Mouse (Mus musculus) heart, embryonic 13.5 days (tissue): Measurements from ENCODE around the gene Pcp4l1. TPM values are rescaled to one million over a fixed set of nuclear protein-coding genes. Genes with fewer than 3 reads are reported as not detected.
A peak's percentile ranks its signal among the peaks of the same experiment; 100 is the strongest.

Experiments
- ATAC-seq: fragments of 200-750 bp; cut with Nextera tagmentation; 2 replicates; pipeline ENCODE4 v1.8.0; 2017; ENCODE audit warnings: moderate TSS enrichment; ENCODE audit not compliant: insufficient number of reproducible peaks, low FRiP score, low TSS enrichment; ENCODE audit errors: extremely low read depth
- H3K27ac ChIP-seq: fragments of 300-500 bp; sonication (generic); replicated peaks from 2 replicates; pipeline ENCODE4 v1.5.1; 2015; ENCODE audit warnings: moderate library complexity, mild to moderate bottlenecking, inconsistent platforms
- H3K27me3 ChIP-seq: fragments of 300-500 bp; sonication (generic); replicated peaks from 2 replicates; pipeline ENCODE4 v1.6.1; 2015; ENCODE audit warnings: mild to moderate bottlenecking, inconsistent platforms
- H3K36me3 ChIP-seq: fragments of 300-500 bp; sonication (generic); 2 replicates; pipeline ENCODE4 v1.6.1; 2015; ENCODE audit warnings: mild to moderate bottlenecking, inconsistent platforms
- H3K4me1 ChIP-seq: fragments of 300-500 bp; sonication (generic); 2 replicates; pipeline ENCODE4 v1.6.1; 2015; ENCODE audit warnings: inconsistent platforms
- H3K4me2 ChIP-seq: fragments of 300-500 bp; sonication (generic); 2 replicates; pipeline ENCODE4 v1.6.1; 2015; ENCODE audit warnings: inconsistent platforms, mild to moderate bottlenecking, moderate library complexity
- H3K4me3 ChIP-seq: fragments of 300-500 bp; sonication (generic); 2 replicates; pipeline ENCODE4 v1.5.1; 2015; ENCODE audit warnings: moderate library complexity, mild to moderate bottlenecking, inconsistent platforms
- H3K9ac ChIP-seq: fragments of 300-500 bp; sonication (generic); 2 replicates; pipeline ENCODE4 v1.6.1; 2015; ENCODE audit warnings: inconsistent platforms, mild to moderate bottlenecking, moderate library complexity
- H3K9me3 ChIP-seq: fragments of 300-500 bp; sonication (generic); 2 replicates; pipeline ENCODE4 v1.6.1; 2016; ENCODE audit warnings: inconsistent platforms
- WGBS: fragments of 180-500 bp; shearing (Covaris S2); methylation state at CpG from one replicate; pipeline ENCODE4 v1.1.7; 2015; ENCODE audit warnings: mixed read lengths; 5-methylcytosine and 5-hydroxymethylcytosine counted together
- polyA plus RNA-seq: library from polyadenylated mRNA; unstranded; fragments of >200 nt; fragmentation: Nextera tagmentation; extraction: Ambion mirVana; gene quantifications from 2 replicates; pipeline ENCODE4 v1.2.1, GENCODE M21; 2015

The Pcp4l1 gene
- polyA plus RNA-seq, 1 experiment from 2014 or later, result 38.3 TPM

DNA sequence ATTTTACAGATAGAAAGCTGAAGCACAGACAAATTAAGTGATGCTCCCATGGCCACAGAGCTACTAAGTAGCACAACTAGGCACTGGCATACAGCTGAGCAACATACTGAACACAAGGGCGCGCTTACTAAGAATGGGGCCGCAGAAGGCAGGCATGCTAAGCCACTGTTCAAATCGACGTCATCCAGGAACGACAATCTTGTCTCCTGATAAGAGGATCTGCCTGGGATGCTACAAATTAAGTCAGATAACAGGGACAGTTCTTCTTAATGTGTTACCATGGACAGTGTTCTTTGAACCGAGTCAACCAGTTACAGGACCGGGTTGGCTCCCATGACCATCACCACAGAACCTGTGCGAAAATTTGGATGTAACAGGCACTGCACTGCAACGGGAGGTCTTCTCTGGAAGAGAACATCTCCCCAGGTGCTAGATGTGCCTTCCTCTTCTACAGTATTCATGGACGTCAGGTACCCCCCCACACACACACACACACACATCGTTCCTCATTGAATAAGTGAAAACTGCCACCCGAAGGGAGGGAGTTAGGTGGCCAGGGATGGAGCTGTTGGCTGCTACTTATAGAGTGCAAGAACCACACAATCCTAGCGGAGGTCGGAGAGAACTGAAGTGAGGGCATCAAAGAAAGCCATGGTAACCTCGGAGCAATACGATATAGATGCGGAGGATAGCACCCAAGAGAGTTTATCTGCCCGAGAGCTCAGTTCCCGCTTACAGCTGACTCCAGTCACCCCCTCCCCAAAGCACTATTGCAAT is 834 bp downstream of the Pcp4l1 start:
- H3K27ac ChIP-seq, result peak overlapping the region; percentile 51
- H3K27me3 ChIP-seq, result peaks cover 52% of the 10 kb centered on the region
- ATAC-seq, result no peak
- H3K4me2 ChIP-seq, result peak overlapping the region; percentile 87
- no peaks in the 10 kb centered on the region for H3K9me3 ChIP-seq
- H3K4me1 ChIP-seq, result peaks cover 50% of the 10 kb centered on the region
- H3K9ac ChIP-seq, result peak overlapping the region; percentile 85
- H3K4me3 ChIP-seq, result peak overlapping the region; percentile 68
- no peaks in the 10 kb centered on the region for H3K36me3 ChIP-seq
- WGBS, result 8% methylated on average over 20 of the region's 20 CpGs

DNA sequence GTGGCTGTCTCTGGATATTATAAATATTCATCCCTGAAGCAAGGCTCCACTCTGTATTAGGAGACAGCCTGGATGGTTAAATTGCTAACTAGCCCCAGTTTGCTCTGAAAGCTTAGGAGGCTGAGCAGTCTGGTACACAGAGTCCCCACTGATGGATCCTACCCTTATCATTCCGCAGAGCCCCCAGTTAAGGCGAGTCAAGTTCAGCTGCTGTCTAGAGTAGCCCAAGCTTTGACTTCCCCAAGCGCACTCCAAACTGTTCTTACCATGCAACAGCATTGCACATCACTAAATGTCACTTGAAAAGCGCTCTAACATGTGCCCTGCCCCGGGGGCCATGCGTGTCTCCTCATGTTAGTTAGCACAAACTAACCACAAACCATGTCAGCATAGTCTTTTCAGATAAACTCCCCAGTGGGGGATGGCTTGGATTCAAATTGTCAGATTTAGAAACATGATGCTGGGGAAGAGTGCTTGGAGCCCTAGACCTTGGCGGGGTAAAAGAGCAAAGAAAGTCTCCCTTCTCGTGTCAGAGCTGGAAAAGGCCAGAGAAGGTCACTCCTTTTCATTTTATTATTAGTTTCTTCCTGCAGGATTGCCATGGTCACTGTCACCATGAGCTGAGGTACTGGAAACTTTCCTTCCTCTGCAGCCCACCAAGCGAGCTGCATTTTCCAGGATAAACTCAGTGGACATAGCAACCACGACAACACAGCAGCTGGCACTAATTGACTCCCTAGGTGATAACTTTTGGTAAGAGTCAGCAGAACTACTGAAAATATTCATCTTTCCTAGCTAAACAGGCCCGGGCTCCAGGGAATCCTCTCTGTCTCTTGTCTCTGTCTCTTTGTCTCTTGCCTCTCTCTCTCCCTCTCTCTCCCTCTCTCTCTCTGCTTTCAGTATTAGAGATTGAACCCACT is 1.9 kb downstream of the Pcp4l1 start:
- ATAC-seq, result no peak
- Histone ChIP-seq H3K9ac (peak overlapping the region; percentile 85), H3K4me3 (peak overlapping the region; percentile 68), H3K36me3 (no peaks in the 10 kb centered on the region), H3K27me3 (peaks cover 52% of the 10 kb centered on the region), H3K4me2 (peak overlapping the region; percentile 87), H3K4me1 (peaks cover 60% of the 10 kb centered on the region), H3K27ac (no peak overlapping the region), H3K9me3 (no peaks in the 10 kb centered on the region)
- WGBS, result 36% methylated on average over 11 of the region's 11 CpGs

DNA sequence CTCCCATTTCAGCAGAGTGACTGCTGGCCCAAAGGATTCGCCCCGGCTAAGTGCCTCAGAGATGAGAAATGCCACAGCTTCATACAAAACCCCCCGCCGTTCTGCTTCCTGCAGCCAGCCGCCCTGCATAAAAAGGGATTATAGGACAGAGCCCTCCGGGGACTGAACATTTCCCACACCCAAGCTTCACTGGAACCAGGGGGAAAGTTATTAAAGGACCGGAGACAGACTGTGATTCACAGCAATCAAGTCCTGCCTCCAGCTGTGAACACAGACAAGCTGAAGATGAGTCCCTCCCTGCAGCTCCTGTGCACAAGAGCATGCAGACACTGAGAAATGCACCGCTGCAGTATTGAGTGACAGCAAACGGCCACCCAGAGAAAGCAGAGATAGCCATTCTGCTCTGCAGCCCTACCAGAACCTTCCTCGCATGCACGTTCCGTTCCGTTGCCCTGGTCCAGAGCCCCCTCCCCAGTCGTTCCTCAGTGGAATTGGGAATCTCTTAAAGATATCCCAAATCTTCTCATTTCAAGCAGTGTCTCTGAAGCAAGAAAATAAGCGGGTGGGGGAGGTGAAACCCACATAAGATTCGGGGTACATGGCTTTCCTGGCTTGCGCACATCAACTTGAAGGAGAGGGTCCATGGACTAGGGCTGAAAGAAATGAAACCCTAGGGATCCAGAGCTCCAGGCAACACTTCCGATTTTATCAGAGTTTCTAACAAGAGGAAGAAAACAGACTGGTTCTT is 2.8 kb downstream of the Pcp4l1 start:
- Histone ChIP-seq H3K4me2 (peak overlapping the region; percentile 87), H3K27me3 (peaks cover 52% of the 10 kb centered on the region), H3K27ac (0 out of 2 replicates have a peak overlapping the region, but pooled peaks have one; percentile 5), H3K9me3 (no peaks in the 10 kb centered on the region), H3K36me3 (no peaks in the 10 kb centered on the region), H3K4me1 (peaks cover 69% of the 10 kb centered on the region), H3K9ac (peak overlapping the region; percentile 65), H3K4me3 (peak overlapping the region; percentile 38)
- no peak for ATAC-seq
- WGBS, result 9% methylated on average over 18 of the region's 18 CpGs

- H3K9ac ChIP-seq, result no peak overlapping the region
- no peak overlapping the region for H3K4me3 ChIP-seq
- no peak overlapping the region for H3K4me2 ChIP-seq
- no peaks in the 10 kb centered on the region for H3K36me3 ChIP-seq
- H3K27me3 ChIP-seq, result peaks cover 44% of the 10 kb centered on the region
- 40% methylated on average over 10 of the region's 10 CpGs for WGBS
- no peaks in the 10 kb centered on the region for H3K9me3 ChIP-seq
- H3K4me1 ChIP-seq, result peaks cover 77% of the 10 kb centered on the region
- no peak overlapping the region for H3K27ac ChIP-seq
- no peak for ATAC-seq
Measured at GRCm38 (mm10) chr1:171192283-171192682, 3.8 kb downstream of the Pcp4l1 start.

DNA sequence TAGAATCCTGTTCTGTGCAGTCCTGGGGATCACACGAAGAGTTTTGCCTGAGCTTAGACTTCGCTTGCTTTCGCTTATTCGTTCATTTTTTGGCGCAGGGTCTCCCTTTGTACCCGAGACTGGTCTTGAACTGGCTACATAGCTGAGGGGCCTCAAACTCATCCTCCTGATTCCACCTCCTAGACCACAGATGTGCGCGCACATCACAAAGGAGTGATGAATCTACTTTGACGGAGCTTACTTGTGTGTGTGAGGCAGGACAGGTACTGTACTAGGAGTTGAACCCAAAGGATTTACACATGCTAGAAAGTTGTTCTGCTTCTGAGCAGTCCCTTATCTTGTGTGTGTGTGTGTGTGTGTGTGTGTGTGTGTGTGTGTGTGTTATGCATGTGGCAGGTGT is 5.2 kb downstream of the Pcp4l1 start:
- Histone ChIP-seq H3K27me3 (peaks cover 35% of the 10 kb centered on the region), H3K4me3 (no peak overlapping the region), H3K4me2 (no peak overlapping the region), H3K9me3 (no peaks in the 10 kb centered on the region), H3K36me3 (no peaks in the 10 kb centered on the region), H3K27ac (peak overlapping the region; percentile 95), H3K4me1 (peaks cover 86% of the 10 kb centered on the region), H3K9ac (no peak overlapping the region)
- ATAC-seq, result no peak
- 92% methylated on average over 9 of the region's 9 CpGs for WGBS

GRCm38 (mm10) chr1:171189476-171190114 is 6.5 kb downstream of the Pcp4l1 start:
- peak overlapping the region; percentile 2; the same call in 1 of the 2 replicates for H3K4me3 ChIP-seq
- H3K36me3 ChIP-seq, result no peaks in the 10 kb centered on the region
- ATAC-seq, result peak; percentile 61; the same call in 1 of the 2 replicates
- peaks cover 82% of the 10 kb centered on the region for H3K4me1 ChIP-seq
- H3K9ac ChIP-seq, result peak overlapping the region; percentile 58
- H3K9me3 ChIP-seq, result no peaks in the 10 kb centered on the region
- H3K27me3 ChIP-seq, result peaks cover 22% of the 10 kb centered on the region
- WGBS, result 40% methylated on average over 14 of the region's 14 CpGs
- H3K4me2 ChIP-seq, result peak overlapping the region; percentile 55
- H3K27ac ChIP-seq, result peak overlapping the region; percentile 95

- Histone ChIP-seq H3K4me2 (peak overlapping the region; percentile 55), H3K9ac (peak overlapping the region; percentile 58), H3K27me3 (peaks cover 17% of the 10 kb centered on the region), H3K9me3 (no peaks in the 10 kb centered on the region), H3K4me1 (peaks cover 82% of the 10 kb centered on the region), H3K27ac (peak overlapping the region; percentile 95), H3K36me3 (no peaks in the 10 kb centered on the region), H3K4me3 (peak overlapping the region; percentile 2; the same call in 1 of the 2 replicates)
- 11% methylated on average over 8 of the region's 8 CpGs for WGBS
- ATAC-seq, result no peak
Measured at GRCm38 (mm10) chr1:171189046-171189445, 7.0 kb downstream of the Pcp4l1 start.

- ATAC-seq, result no peak
- H3K27ac ChIP-seq, result peak overlapping the region; percentile 95
- peaks cover 80% of the 10 kb centered on the region for H3K4me1 ChIP-seq
- no peak overlapping the region for H3K4me2 ChIP-seq
- no peaks in the 10 kb centered on the region for H3K36me3 ChIP-seq
- H3K9ac ChIP-seq, result peak overlapping the region; percentile 58
- no peaks in the 10 kb centered on the region for H3K9me3 ChIP-seq
- no peak overlapping the region for H3K4me3 ChIP-seq
- 69% methylated on average over 13 of the region's 13 CpGs for WGBS
- H3K27me3 ChIP-seq, result peaks cover 8% of the 10 kb centered on the region
Measured at GRCm38 (mm10) chr1:171187851-171188700, 8.0 kb downstream of the Pcp4l1 start.

DNA sequence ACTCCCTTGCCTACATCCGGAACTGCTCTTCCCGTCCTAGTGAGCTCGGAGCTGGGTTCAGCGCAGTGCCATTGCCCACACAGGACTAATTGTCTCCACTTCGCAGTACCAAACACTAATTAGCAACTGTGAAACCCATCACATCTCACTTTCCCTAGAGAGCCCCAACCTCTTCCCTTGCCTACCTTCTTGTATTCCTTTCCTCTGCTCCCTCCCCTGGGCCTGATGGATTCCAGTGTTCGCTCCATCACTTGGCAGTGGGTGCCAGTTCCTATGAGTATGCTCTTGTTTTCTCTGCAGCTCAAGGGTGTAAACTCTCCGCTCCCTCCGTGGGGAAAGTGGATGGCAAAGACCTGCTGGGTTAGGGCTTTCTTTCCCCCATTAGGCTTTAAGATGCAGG is 10.4 kb downstream of the Pcp4l1 start:
- Histone ChIP-seq H3K4me1 (peaks cover 67% of the 10 kb centered on the region), H3K36me3 (no peaks in the 10 kb centered on the region), H3K4me3 (no peak overlapping the region), H3K4me2 (no peak overlapping the region), H3K27me3 (no peaks in the 10 kb centered on the region), H3K9ac (0 out of 2 replicates have a peak overlapping the region, but pooled peaks have one; percentile 3), H3K9me3 (no peaks in the 10 kb centered on the region), H3K27ac (peak overlapping the region; percentile 62)
- 64% methylated on average over 8 of the region's 8 CpGs for WGBS
- no peak for ATAC-seq

DNA sequence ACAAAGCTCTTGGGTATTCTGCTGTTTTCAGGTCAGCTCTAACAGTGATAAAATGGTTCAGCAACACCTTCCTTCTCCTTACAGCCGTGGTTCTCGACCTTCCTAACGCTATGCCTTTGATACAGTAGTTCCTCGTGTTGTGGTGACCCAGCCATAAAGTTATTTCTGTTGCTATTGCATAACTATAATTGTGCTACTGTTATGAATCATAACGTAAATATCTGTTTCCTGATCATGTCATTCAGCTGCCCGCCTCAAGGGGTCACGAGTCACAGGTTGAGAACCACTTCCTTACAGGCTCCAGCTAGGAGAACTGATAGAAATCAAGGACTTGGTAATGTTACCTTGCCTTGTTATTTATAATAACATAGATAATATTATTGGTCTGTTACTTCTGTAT is 11.8 kb downstream of the Pcp4l1 start:
- Histone ChIP-seq H3K36me3 (no peaks in the 10 kb centered on the region), H3K4me1 (peaks cover 58% of the 10 kb centered on the region), H3K27me3 (no peaks in the 10 kb centered on the region), H3K27ac (peak overlapping the region; percentile 82), H3K4me2 (peak overlapping the region; percentile 39; the same call in 1 of the 2 replicates), H3K9me3 (no peaks in the 10 kb centered on the region), H3K4me3 (no peak overlapping the region), H3K9ac (no peak overlapping the region)
- ATAC-seq, result no peak
- WGBS, result 68% methylated on average over 7 of the region's 7 CpGs
